Comparison of ENCODE assay signal across 11 mouse cellular contexts in the genomic region with DNA sequence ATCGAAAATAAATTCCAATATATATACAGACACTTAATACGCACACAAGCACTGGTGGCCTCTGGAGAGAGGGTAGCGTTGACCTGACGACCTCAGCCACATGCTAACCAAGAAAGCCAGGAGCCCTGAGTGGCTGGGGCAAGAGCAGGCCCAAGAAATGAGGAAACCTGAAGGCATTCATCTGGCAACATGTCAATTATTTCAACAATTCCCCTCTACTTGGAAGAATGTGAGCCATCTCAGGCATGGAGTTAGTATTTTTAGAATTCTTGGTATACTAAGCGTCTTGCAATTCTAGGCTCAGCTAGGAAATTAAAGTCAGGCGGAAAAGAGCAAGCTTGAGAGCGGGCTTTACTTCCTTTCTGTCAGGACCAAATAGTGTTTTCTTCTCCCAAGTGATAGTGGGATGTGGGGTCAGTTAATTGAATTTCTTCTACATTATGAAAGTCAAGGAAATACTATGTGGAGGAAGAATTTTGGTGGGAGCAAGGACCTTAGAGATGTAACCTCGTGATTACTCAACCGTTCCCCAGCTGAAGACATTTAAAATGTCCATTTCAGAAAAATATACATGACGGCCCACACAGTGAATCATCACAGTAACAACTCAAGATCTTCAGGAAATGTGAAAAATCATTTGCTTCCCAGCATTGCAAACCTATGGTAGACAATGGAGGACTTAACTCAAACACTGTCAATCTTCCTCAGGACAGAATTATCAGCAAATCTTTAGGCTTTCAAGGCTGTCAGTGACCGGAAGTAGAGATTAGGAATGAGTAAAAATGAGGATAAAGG.
DNase-seq lines count a peak whose midpoint lies in the region; ATAC-seq and TF ChIP-seq lines count a peak whose summit lies in the region.
"Had no signal": no experiment of that assay in that cellular context is flagged by ENCODE, and none has a peak within 500 bp of the region (broad histone marks: within the 10 kb centered on the region; RNA-seq: fewer than 3 reads in every experiment).

No protein-coding gene starts in this region.

- no peak for TF ChIP-seq CTCF in lung, embryonic 14.5 days (IDR thresholded peaks at IDR 0.05; ENCODE audit: low read depth)
- no peak for TF ChIP-seq CTCF in lung, adult 2 months (IDR thresholded peaks at IDR 0.05; ENCODE audit: insufficient read depth, low read length)

- H3K4me3 ChIP-seq in lung, embryonic 14.5 days (ENCODE audit: low read depth, low read length), result no peak overlapping the region
- no peak overlapping the region for H3K4me3 ChIP-seq in lung, adult 2 months (replicated peaks; ENCODE audit: extremely low read depth, low read depth, low read length)
- H3K4me3 ChIP-seq: neural tube, embryonic 12.5 days had no signal

- no peaks in the 10 kb centered on the region for H3K9me3 ChIP-seq in lung, embryonic 14.5 days (ENCODE audit: low read depth, low read length)
- H3K9me3 ChIP-seq: neural tube, embryonic 12.5 days had no signal

- H3K4me1 ChIP-seq in lung, embryonic 14.5 days (ENCODE audit: insufficient read depth), result peaks cover 8% of the 10 kb centered on the region
- peaks cover 12% of the 10 kb centered on the region for H3K4me1 ChIP-seq in lung, adult 2 months (ENCODE audit: control insufficient read depth, insufficient read depth, low read length)
- H3K4me1 ChIP-seq: neural tube, embryonic 12.5 days had no signal

- H3K4me2 ChIP-seq in lung, embryonic 14.5 days, result no peak overlapping the region
- H3K4me2 ChIP-seq: hindbrain, embryonic 14.5 days; neural tube, embryonic 12.5 days had no signal

- H3K9ac ChIP-seq in lung, embryonic 14.5 days, result no peak overlapping the region
- H3K9ac ChIP-seq: hindbrain, embryonic 14.5 days; neural tube, embryonic 12.5 days had no signal

- peak overlapping the region; percentile 60; the same call in 1 of the 2 replicates for H3K27ac ChIP-seq in lung, embryonic 14.5 days (ENCODE audit: low read depth)
- H3K27ac ChIP-seq: hindbrain, embryonic 14.5 days; neural tube, embryonic 12.5 days had no signal

- whole genome bisulfite sequencing in lung, embryonic 14.5 days, result 48% methylated on average over 11 of the region's 11 CpGs
- 37% methylated on average over 11 of the region's 11 CpGs for WGBS in lung, adult 2 months

- no peak for TF ChIP-seq POLR2A in lung, adult 2 months (IDR thresholded peaks at IDR 0.05; ENCODE audit: borderline replicate concordance, extremely low read depth, low read depth, low read length)

- peak; percentile 24 for DNase-seq in adrenal gland, postnatal 10 days
- DNase-seq in adrenal gland, adult 18-20 months (ENCODE audit: low spot score in 2 of 2), result no peak
- peak; percentile 67 for DNase-seq in lung, embryonic 14.5 days
- DNase-seq in lung, adult 2 months, result no peak
- DNase-seq in kidney, adult 9 months, result peak; percentile 42
- peak; percentile 37 for DNase-seq in skeletal muscle tissue, adult 2 months (ENCODE audit: low read depth, low spot score)
- no peak for DNase-seq in layer of hippocampus, postnatal 14 days (ENCODE audit: low spot score in 2 of 2)
- DNase-seq: left cerebral cortex, postnatal 4 days had no signal

- no peaks in the 10 kb centered on the region for H3K36me3 ChIP-seq in lung, embryonic 14.5 days (ENCODE audit: insufficient read depth)
- H3K36me3 ChIP-seq: neural tube, embryonic 12.5 days had no signal

- no peaks in the 10 kb centered on the region for H3K27me3 ChIP-seq in lung, embryonic 14.5 days (ENCODE audit: insufficient read depth, low read length)
- H3K27me3 ChIP-seq: neural tube, embryonic 12.5 days had no signal

- ATAC-seq in lung, embryonic 14.5 days (ENCODE audit: insufficient read depth), result peak; percentile 61; the same call in 1 of the 2 replicates
- no peak for ATAC-seq in monocyte, adult 5-6 weeks (replicated peaks; ENCODE audit: insufficient number of reproducible peaks, low FRiP score, low TSS enrichment, poor library complexity, severe bottlenecking)

Comparison
In these comparisons a context has a peak if more than half of its experiments do, and no peak if none do; other contexts are left out.
1. DNase-seq: peak in adrenal gland, postnatal 10 days (single experiment), lung, embryonic 14.5 days (single experiment), kidney, adult 9 months (single experiment) and skeletal muscle tissue, adult 2 months (single experiment); none in adrenal gland, adult 18-20 months (0 of 2), lung, adult 2 months (single experiment) and layer of hippocampus, postnatal 14 days (0 of 2).